Mouse (Mus musculus) kidney, postnatal 14 days (tissue): Measurements from ENCODE around the gene Pccb.
A peak's percentile ranks its signal among the peaks of the same experiment; 100 is the strongest.

Experiments used
- DNase-seq: peaks from one replicate; pipeline ENCODE4 v3.0.0; 2022; ENCODE audit warnings: mixed read lengths

The Pccb gene

GRCm38 (mm10) chr9:101034448-101035098, at the start of gene Pccb:
TSS of gene Pccb (minus strand) at chr9:101034898.
- DNase-seq, result peak; percentile 99

- DNase-seq, result no peak
These were observed 49.0 kb upstream of the Pccb start for GRCm38 (mm10) chr9:101083728-101084127.

- no peak for DNase-seq
These were observed 45.5 kb upstream of the Pccb start for GRCm38 (mm10) chr9:101080046-101080685.

- no peak for DNase-seq
These were observed 43.9 kb upstream of the Pccb start for GRCm38 (mm10) chr9:101078579-101078978.

- no peak for DNase-seq
These were observed 42.8 kb upstream of the Pccb start for GRCm38 (mm10) chr9:101077486-101077885.

GRCm38 (mm10) chr9:101076095-101076875, 41.6 kb upstream of the Pccb start:
- DNase-seq, result no peak

GRCm38 (mm10) chr9:101075694-101076093, 41.0 kb upstream of the Pccb start:
- DNase-seq, result no peak

- DNase-seq, result peak; percentile 47
These were observed 40.4 kb upstream of the Pccb start for GRCm38 (mm10) chr9:101075091-101075581.

GRCm38 (mm10) chr9:101074332-101075021, 39.8 kb upstream of the Pccb start:
- DNase-seq, result peak; percentile 92

GRCm38 (mm10) chr9:101073987-101074331, 39.3 kb upstream of the Pccb start, which contains the start of gene Msl2:
TSS of gene Msl2 (plus strand) at chr9:101074101.
- DNase-seq, result no peak

- DNase-seq, result peak; percentile 100
These were observed 38.6 kb upstream of the Pccb start for GRCm38 (mm10) chr9:101073041-101073986.

- no peak for DNase-seq
These were observed 37.8 kb upstream of the Pccb start for GRCm38 (mm10) chr9:101072506-101072905.

GRCm38 (mm10) chr9:101069781-101070180, 35.1 kb upstream of the Pccb start:
- DNase-seq, result no peak

- no peak for DNase-seq
These were observed 30.4 kb upstream of the Pccb start for GRCm38 (mm10) chr9:101065076-101065602.

GRCm38 (mm10) chr9:101062253-101062780, 27.6 kb upstream of the Pccb start:
- DNase-seq, result no peak

GRCm38 (mm10) chr9:101061035-101061434, 26.3 kb upstream of the Pccb start:
- DNase-seq, result no peak

- DNase-seq, result no peak
These were observed 22.5 kb upstream of the Pccb start for GRCm38 (mm10) chr9:101057156-101057555.

- no peak for DNase-seq
These were observed 18.6 kb upstream of the Pccb start for GRCm38 (mm10) chr9:101053279-101053678.

GRCm38 (mm10) chr9:101052691-101053090, 18.0 kb upstream of the Pccb start:
- no peak for DNase-seq

GRCm38 (mm10) chr9:101052007-101052406, 17.3 kb upstream of the Pccb start:
- DNase-seq, result no peak

GRCm38 (mm10) chr9:101045710-101046338, 11.1 kb upstream of the Pccb start:
- DNase-seq, result peak; percentile 50
